Mouse (Mus musculus) cerebellum, adult 9-10 months (tissue): Measurements from ENCODE around the gene C330007P06Rik.
"Not testable (repeated sequence)": the region's sequence is repeated elsewhere in the genome, so short reads cannot be mapped to it uniquely, and the experiment has no call there.

Experiments used
- DNase-seq: peaks from one replicate; pipeline ENCODE4 v3.0.0; 2022

The C330007P06Rik gene

GRCm38 (mm10) chrX:36873765-36874164, at the start of gene C330007P06Rik, which contains the start of gene Ube2a:
Gene C330007P06Rik, minus strand, starts transcription at chrX:36874111.
Gene Ube2a, plus strand, starts transcription at chrX:36873900.
- peak; percentile 22 for DNase-seq

DNA sequence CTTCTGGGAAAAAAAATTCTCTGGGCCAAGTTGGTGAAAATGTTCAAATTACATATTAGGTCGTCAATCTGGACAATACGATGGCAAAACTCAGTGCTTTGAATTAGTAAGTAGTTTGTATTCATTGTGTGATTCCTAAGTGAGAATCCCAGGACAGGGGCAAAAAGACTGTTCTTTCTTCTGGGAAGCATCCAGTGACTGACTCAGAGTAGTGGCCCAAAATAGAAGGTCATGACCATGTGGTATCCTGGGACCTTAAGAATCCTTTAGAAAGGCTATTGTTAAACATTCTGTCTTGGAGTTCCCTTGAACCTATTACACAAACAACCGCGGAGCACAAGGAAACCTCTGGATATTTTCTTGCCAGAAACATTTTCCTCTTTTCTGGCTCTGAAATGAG, 47.4 kb upstream of the C330007P06Rik start:
- DNase-seq, result no peak

DNA sequence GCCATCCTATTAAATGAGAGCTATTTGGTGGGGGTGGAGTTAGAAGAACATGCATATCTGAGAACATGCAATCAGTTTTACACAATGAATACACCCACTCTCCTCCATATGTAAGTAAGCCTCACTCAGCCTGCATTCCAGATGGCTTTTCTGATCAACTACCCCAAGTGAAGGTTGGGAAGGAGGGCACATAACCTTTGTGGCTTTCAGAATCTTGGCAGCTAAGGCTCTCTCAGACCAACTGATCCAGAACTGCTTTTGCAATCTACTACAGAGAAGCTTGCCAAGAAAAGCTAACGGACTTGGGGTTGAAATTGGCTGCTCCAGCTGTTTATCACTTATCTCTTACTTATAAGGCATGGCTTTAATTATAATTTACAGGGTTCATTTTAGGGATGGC, 43.8 kb upstream of the C330007P06Rik start:
- no peak for DNase-seq

- DNase-seq, result peak; percentile 54
Measured at GRCm38 (mm10) chrX:36911343-36911742, 37.4 kb upstream of the C330007P06Rik start.

- no peak for DNase-seq
Measured at GRCm38 (mm10) chrX:36906539-36906938, 32.6 kb upstream of the C330007P06Rik start.

GRCm38 (mm10) chrX:36903115-36903768, 29.3 kb upstream of the C330007P06Rik start:
- DNase-seq, result peak; percentile 95

DNA sequence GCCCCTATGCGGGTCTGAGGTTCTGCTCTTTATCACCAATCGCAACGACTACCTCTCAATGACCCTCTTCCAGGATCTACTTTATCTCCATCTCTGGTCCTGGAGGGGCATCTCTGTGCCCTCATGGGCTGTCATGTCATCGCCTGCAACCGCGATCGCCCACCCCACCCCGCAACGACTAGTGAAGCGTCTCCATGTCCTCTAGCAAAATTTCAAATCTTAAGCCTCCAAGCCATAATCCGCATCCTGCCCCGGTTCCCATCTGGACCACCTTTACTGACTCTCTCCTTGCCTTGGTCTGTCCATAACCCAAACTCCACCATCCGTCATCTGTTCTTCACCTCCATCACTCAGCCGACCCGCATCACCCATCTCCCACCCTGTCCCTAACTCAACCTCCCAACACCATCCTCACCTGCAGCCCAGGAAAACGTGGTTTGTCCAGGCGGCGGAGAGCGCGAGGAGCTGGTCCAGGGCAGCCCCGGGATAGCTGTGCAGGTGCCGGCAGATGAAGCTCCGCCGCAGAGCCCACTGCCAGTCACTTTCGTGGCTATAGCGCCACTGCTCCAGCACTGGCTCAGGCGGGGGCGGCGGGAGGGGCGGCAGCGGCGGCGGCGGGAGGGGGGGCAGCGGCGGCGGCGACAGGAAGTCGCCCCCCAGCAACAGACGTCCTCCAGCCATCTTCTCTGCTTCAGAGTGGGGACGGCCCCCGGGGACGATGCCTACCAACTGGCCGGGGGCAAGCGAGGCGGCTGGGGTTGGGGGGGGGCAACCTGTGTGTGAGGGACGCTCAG, 28.6 kb upstream of the C330007P06Rik start, which contains the start of gene Nkrf:
Gene Nkrf (minus strand): TSS at position 579 of the 794 bp plus-strand sequence.
- peak; percentile 42 for DNase-seq

- DNase-seq, result peak; percentile 20
Measured at GRCm38 (mm10) chrX:36901655-36902054, 27.7 kb upstream of the C330007P06Rik start.

DNA sequence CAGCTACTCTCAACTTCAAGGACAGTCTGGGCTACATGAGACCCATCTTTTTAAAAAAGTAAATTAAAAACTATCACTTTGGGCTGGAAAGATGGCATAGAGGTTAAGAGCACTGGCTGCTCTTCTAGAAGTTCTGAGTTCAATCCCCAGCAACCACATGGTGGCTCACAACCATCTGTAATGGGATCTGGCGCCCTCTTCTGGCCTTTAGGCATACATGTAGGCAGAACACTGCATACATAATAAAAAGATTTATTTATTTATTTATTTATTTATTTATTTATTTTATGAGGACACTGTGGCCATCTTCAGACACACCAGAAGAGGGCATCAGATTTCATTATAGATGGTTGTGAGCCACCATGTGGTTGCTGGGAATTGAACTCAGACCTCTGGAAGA, 25.0 kb upstream of the C330007P06Rik start:
- DNase-seq, result not testable (repeated sequence)

GRCm38 (mm10) chrX:36884719-36885118, 10.8 kb upstream of the C330007P06Rik start:
- no peak for DNase-seq

GRCm38 (mm10) chrX:36874704-36875128, 805 bp upstream of the C330007P06Rik start:
- DNase-seq, result no peak

- peak; percentile 87 for DNase-seq
Measured at GRCm38 (mm10) chrX:36874178-36874696, 326 bp upstream of the C330007P06Rik start.

- DNase-seq, result no peak
Measured at GRCm38 (mm10) chrX:36870372-36870771, 3.5 kb downstream of the C330007P06Rik start.

- DNase-seq, result peak; percentile 29
Measured at GRCm38 (mm10) chrX:36864609-36865328, 9.1 kb downstream of the C330007P06Rik start.

- peak; percentile 85 for DNase-seq
Measured at GRCm38 (mm10) chrX:36863766-36864608, 9.9 kb downstream of the C330007P06Rik start.

DNA sequence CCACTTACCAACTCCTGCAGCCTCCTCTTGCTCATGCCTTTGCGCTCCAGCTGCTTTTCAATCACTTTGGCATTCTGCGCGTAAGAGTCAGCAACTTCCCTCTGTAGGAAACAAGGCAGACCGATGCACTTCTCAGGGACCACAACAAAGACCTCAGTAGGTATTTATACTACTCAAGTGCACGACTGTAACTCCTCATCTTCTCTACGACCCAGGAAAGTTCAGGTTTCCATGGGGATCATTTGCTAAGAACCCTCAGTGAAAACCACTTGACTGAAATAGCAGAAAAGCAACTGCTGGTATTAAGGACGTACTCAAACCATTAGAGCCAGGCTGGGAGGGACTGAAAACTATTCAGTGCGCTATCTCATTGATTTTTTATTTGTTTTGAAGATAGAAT, 21.3 kb downstream of the C330007P06Rik start:
- DNase-seq, result no peak

DNA sequence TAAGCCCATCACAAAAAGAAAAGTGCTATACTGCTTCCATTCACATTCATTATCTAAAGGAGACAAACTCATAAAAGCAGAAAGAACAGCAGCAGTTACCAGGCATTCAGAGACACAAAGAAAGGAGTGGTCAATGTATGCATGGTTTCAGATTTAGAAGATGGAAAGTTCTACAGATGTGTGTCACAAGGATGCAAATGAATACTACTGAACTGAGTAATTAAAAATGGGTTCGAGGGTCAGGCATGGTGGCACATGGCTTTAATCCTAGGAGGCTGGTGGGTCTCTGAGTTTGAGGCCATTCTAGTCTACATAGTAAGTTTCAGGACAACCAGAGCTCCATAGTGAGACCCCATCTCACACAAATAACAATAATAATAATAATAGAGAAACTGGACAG, 26.8 kb downstream of the C330007P06Rik start:
- no peak for DNase-seq

GRCm38 (mm10) chrX:36843346-36843990, 30.4 kb downstream of the C330007P06Rik start:
- DNase-seq, result no peak

DNA sequence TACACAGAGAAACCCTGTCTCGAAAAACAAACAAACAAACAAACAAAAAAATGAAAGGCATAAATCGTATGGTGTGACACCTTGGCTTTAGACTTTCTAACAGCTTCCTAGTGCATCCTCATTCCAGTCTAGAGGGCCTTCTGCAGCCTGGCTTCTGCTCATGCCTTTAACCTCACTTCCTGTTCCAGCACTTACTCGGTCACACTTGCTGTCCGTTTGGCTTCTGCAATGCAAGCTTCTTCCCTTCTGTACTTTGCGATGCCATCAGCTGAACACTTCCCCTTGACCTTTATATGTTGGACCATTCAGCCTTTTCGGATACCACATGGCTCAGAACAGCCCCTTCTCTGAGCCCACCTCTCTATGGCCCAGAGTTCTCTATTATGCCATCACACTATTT, 32.2 kb downstream of the C330007P06Rik start:
- DNase-seq, result no peak

GRCm38 (mm10) chrX:36839391-36839790, 34.5 kb downstream of the C330007P06Rik start:
- DNase-seq, result no peak

GRCm38 (mm10) chrX:36837069-36837676, 36.7 kb downstream of the C330007P06Rik start:
- DNase-seq, result no peak
